Mouse (Mus musculus) small intestine, adult 2 months (tissue): ENCODE data around the gene Pde9a.

ENCODE experiments used
- CTCF ChIP-seq: fragments of 200-500 bp; IDR thresholded peaks from 2 replicates; pipeline ENCODE4 v1.5.1; 2012; ENCODE audit warnings: low read depth, mild to moderate bottlenecking, control low read depth, inconsistent platforms, low read length, moderate library complexity, mixed read lengths; ENCODE audit not compliant: insufficient replicate concordance, insufficient read length; ENCODE audit errors: extremely low read depth
- POLR2A ChIP-seq: fragments of 200-500 bp; IDR thresholded peaks from 2 replicates; pipeline ENCODE4 v1.6.1; 2012; ENCODE audit warnings: low read depth, mild to moderate bottlenecking, control low read depth, inconsistent platforms, low read length, moderate library complexity

DNA sequence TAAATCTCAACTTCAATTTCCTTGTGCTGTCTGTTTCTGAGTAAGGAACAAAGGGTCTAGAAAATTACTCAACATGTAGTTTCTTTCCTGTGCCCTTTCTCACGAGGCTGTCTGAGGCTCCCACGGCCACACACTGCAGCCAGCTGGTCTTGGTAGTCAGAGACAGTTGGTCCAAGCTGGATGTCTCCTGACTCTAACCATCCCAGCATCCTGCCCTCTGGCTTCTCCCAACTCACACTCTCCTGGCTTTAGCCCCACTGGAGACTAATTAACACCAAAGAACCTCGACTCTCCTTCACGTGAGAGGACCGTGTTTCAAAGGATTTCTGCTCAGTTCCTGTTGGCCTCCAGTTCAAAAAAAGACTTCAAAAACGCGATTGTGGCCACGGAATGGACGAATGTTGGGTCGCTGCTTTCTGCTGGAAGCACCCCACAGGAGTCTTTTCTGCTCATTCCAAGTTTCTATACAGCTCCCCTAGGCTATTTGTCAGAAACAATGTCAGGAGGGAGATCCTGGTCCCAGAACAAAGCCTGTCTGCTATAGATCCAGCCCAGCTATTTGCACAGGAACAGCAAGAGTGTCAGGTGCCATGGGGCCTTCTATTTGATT is 23.8 kb downstream of the Pde9a start:
- no peak for TF ChIP-seq CTCF
- TF ChIP-seq POLR2A: no peak
